Comparison of ENCODE assay signal across 8 mouse cellular contexts in the genomic region with DNA sequence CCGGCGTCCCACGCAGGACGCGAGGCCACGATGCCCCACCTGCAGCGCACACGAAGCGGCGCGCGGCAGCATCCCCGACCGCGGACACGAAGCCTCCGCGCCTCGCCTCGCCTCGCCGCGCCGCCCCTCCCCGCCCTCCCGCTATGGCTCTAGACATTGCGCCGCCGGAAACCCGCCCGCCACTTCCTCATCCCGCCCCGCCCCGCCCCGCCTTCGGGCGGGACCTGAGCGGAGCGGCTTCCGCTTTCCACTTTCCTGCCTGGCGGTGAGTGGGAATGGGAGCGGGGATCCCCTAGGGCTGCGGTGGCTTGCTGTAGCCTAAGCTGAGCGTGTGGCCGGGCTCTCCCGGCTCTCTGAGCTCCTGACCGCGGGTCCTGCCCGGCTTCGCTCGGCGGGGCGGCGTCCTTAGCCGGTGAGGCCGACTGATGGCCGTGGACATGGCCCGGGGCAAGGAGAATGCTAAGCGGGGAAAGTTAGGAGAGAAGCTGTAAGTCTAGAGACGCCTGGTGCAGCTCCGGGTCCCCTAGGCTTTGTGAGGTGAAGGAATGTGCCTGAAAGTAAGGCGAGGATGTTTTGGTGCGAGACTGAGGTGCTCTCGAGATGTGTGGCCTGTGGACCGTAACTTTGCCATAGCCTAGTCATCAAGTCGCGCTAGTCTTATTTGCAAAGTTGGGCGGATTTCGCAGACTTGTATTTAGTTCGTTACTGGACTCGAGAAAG. TPM values are rescaled to one million over a fixed set of nuclear protein-coding genes. Genes with fewer than 3 reads are reported as not detected.
DNase-seq lines count a peak whose midpoint lies in the region; ATAC-seq lines count a peak whose summit lies in the region.

A gene (plus strand): TSS at position 225 of the 720 bp plus-strand sequence.

- H3K9ac ChIP-seq in lung, embryonic 16.5 days (ENCODE audit: low read length): peak within 1 kb of the TSS; percentile 100

- H3K4me2 ChIP-seq in lung, embryonic 16.5 days (ENCODE audit: low read depth, low read length): peak within 1 kb of the TSS; percentile 76

- H3K27me3 ChIP-seq in hindbrain, embryonic 10.5 days (ENCODE audit: insufficient read depth, poor library complexity, severe bottlenecking): no peaks in the 10 kb centered on the region
- no peaks in the 10 kb centered on the region for H3K27me3 ChIP-seq in lung, embryonic 16.5 days (ENCODE audit: control insufficient read depth, insufficient read depth, low read depth, low read length)

- DNase-seq in NIH3T3 (ENCODE audit: low read depth): peak; percentile 92
- DNase-seq in cerebellum, adult 9-11 months: peak; percentile 86
- peak; percentile 71 to 89 for DNase-seq in frontal cortex, adult 2 months (ENCODE audit: extremely low spot score in 1 of 2, low spot score in 1 of 2)
- peak; percentile 91 for DNase-seq in hindbrain, embryonic 10.5 days (ENCODE audit: low spot score)
- DNase-seq in layer of hippocampus, adult 9-11 months: peak; percentile 88
- DNase-seq in ovary, adult 18-20 months (ENCODE audit: low spot score): peak; percentile 81
- peak; percentile 92 for DNase-seq in thymus, postnatal 0 days (ENCODE audit: low spot score)

- H3K27ac ChIP-seq in hindbrain, embryonic 10.5 days: peak within 1 kb of the TSS; percentile 98
- peak within 1 kb of the TSS; percentile 98 for H3K27ac ChIP-seq in lung, embryonic 16.5 days (ENCODE audit: low read length)

- H3K36me3 ChIP-seq in hindbrain, embryonic 10.5 days: peaks cover 24% of the 10 kb centered on the region
- H3K36me3 ChIP-seq in lung, embryonic 16.5 days (ENCODE audit: control insufficient read depth, insufficient read depth, low read length): peaks cover 8% of the 10 kb centered on the region

- WGBS in hindbrain, embryonic 10.5 days: under 1% methylated on average over 71 of the region's 71 CpGs
- WGBS in lung, embryonic 16.5 days: under 1% methylated on average over 56 of the region's 71 CpGs

- H3K4me1 ChIP-seq in hindbrain, embryonic 10.5 days (replicated peaks): peaks cover 51% of the 10 kb centered on the region
- H3K4me1 ChIP-seq in lung, embryonic 16.5 days (replicated peaks; ENCODE audit: control insufficient read depth, insufficient read depth, low read length): peaks cover 25% of the 10 kb centered on the region

- H3K4me3 ChIP-seq in hindbrain, embryonic 10.5 days: peak within 1 kb of the TSS; percentile 95
- H3K4me3 ChIP-seq in lung, embryonic 16.5 days (ENCODE audit: low read length): peak within 1 kb of the TSS; percentile 99

- H3K9me3 ChIP-seq in hindbrain, embryonic 10.5 days: no peaks in the 10 kb centered on the region
- no peaks in the 10 kb centered on the region for H3K9me3 ChIP-seq in lung, embryonic 16.5 days (ENCODE audit: control insufficient read depth, low read length)

- peak; percentile 96 for ATAC-seq in lung, embryonic 16.5 days (ENCODE audit: low read depth)

RNA-seq across cellular contexts. Expression of the gene that starts here (rescaled TPM):
- polyA plus RNA-seq in frontal cortex, adult 2 months (2012; rRNA removed): 42.2 and 49.2 TPM in 2 replicates
- 53.6 and 60.0 TPM in 2 replicates for polyA plus RNA-seq in hindbrain, embryonic 10.5 days (2016; fragmentation: Nextera tagmentation; extraction: Ambion mirVana)
- polyA plus RNA-seq in lung, embryonic 16.5 days (2015; fragmentation: Nextera tagmentation; extraction: Ambion mirVana): 70.1 and 72.2 TPM in 2 replicates
- polyA plus RNA-seq in thymus, postnatal 0 days (2015; fragmentation: Nextera tagmentation; extraction: Ambion mirVana): 83.0 and 83.4 TPM in 2 replicates

Comparison
In these comparisons a context has a peak if more than half of its experiments do, and no peak if none do; other contexts are left out.
1. Peak in every context shown above with its lines: DNase-seq, ATAC-seq, H3K4me3 ChIP-seq and H3K27ac ChIP-seq.